Mouse (Mus musculus) midbrain, embryonic 14.5 days (tissue): ENCODE results near the gene Rnf157. TPM values are rescaled to one million over a fixed set of nuclear protein-coding genes. Genes with fewer than 3 reads are reported as not detected.

Experiments used
- ATAC-seq: fragments of 200-750 bp; cut with Nextera tagmentation; 2 replicates; pipeline ENCODE4 v1.8.0; 2017; ENCODE audit warnings: moderate number of reproducible peaks, moderate library complexity; ENCODE audit not compliant: low FRiP score, low TSS enrichment
- DNase-seq: peaks from one replicate; pipeline ENCODE4 v3.0.0-alpha.2; 2015
- H3K27ac ChIP-seq: fragments of 300-500 bp; sonication (generic); replicated peaks from 2 replicates; pipeline ENCODE4 v1.5.1; 2014; ENCODE audit warnings: mild to moderate bottlenecking, low read depth, low read length, moderate library complexity
- H3K27me3 ChIP-seq: fragments of 300-500 bp; sonication (generic); 2 replicates; pipeline ENCODE4 v1.6.1; 2014; ENCODE audit warnings: low read length, control low read depth, mixed read lengths; ENCODE audit not compliant: control insufficient read depth, insufficient read depth
- H3K36me3 ChIP-seq: fragments of 300-500 bp; sonication (generic); 2 replicates; pipeline ENCODE4 v1.6.1; 2014; ENCODE audit warnings: low read length, control low read depth; ENCODE audit not compliant: control insufficient read depth, insufficient read depth
- H3K4me1 ChIP-seq: fragments of 300-500 bp; sonication (generic); 2 replicates; pipeline ENCODE4 v1.6.1; 2014; ENCODE audit warnings: mild to moderate bottlenecking, antibody characterized with exemption, low read length, control low read depth; ENCODE audit not compliant: control insufficient read depth, insufficient read depth
- H3K4me2 ChIP-seq: fragments of 300-500 bp; sonication (generic); 2 replicates; pipeline ENCODE4 v1.6.1; 2014; ENCODE audit warnings: mild to moderate bottlenecking, low read length, moderate library complexity
- H3K4me3 ChIP-seq: fragments of 300-500 bp; sonication (generic); replicated peaks from 2 replicates; pipeline ENCODE4 v1.5.1; 2014; ENCODE audit warnings: low read depth, low read length
- H3K9ac ChIP-seq: fragments of 300-500 bp; sonication (generic); replicated peaks from 2 replicates; pipeline ENCODE4 v1.6.1; 2014; ENCODE audit warnings: mild to moderate bottlenecking, low read length, moderate library complexity
- H3K9me3 ChIP-seq: fragments of 300-500 bp; sonication (generic); 2 replicates; pipeline ENCODE4 v1.6.1; 2016; ENCODE audit warnings: low read length, control low read depth, mixed read lengths; ENCODE audit not compliant: control insufficient read depth
- WGBS: fragments of 180-500 bp; shearing (Covaris S2); extraction: QIAGEN DNeasy Blood & Tissue Kit; methylation state at CpG from one replicate; pipeline ENCODE4 v1.1.7; 2014; 5-methylcytosine and 5-hydroxymethylcytosine counted together
- polyA plus RNA-seq: library from polyadenylated mRNA; unstranded; fragments of >200 nt; fragmentation: Nextera tagmentation; extraction: Ambion mirVana; gene quantifications from 2 replicates; pipeline ENCODE4 v1.2.1, GENCODE M21; 2014

Gene Rnf157
- polyA plus RNA-seq, 1 experiment from 2014 or later = 50.2 TPM

DNA sequence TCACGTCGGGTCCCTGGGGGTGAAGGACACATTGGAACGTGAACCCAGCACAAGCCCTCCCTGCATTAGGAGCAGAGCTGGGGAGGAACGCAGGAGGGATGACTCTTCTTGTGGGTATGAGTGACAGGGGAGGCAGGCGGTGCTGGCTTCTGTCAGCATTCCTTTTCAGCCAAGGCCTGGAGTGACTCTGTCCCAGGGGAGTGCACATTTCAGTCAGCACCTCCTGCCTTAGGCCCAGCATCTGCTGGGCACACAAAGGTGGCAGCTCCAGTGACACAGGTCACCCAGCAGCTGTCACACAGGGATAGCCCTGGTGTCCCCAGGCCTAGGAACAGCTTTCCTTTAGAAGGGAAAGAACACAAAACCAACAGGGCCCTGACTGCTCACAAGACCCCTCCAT lies 64.9 kb downstream of the Rnf157 start:
- H3K9ac ChIP-seq = no peak overlapping the region
- ATAC-seq = no peak
- no peak overlapping the region for H3K4me2 ChIP-seq
- WGBS = 83% methylated on average over 5 of the region's 5 CpGs
- no peak overlapping the region for H3K4me3 ChIP-seq
- no peaks in the 10 kb centered on the region for H3K27me3 ChIP-seq
- no peaks in the 10 kb centered on the region for H3K9me3 ChIP-seq
- no peak overlapping the region for H3K27ac ChIP-seq
- DNase-seq = no peak
- no peaks in the 10 kb centered on the region for H3K4me1 ChIP-seq
- peaks cover 80% of the 10 kb centered on the region for H3K36me3 ChIP-seq

- H3K4me2 ChIP-seq = no peak overlapping the region
- H3K4me3 ChIP-seq = no peak overlapping the region
- H3K9me3 ChIP-seq = no peaks in the 10 kb centered on the region
- WGBS = 86% methylated on average over 7 of the region's 7 CpGs
- no peak for ATAC-seq
- H3K27ac ChIP-seq = no peak overlapping the region
- no peaks in the 10 kb centered on the region for H3K27me3 ChIP-seq
- H3K36me3 ChIP-seq = peaks cover 82% of the 10 kb centered on the region
- DNase-seq = no peak
- H3K4me1 ChIP-seq = no peaks in the 10 kb centered on the region
- H3K9ac ChIP-seq = no peak overlapping the region
Observed at GRCm38 (mm10) chr11:116347012-116347411, 65.8 kb downstream of the Rnf157 start.

GRCm38 (mm10) chr11:116342069-116342791 lies 70.6 kb downstream of the Rnf157 start:
- Histone ChIP-seq H3K4me1 (no peaks in the 10 kb centered on the region), H3K9ac (no peak overlapping the region), H3K36me3 (peaks cover 60% of the 10 kb centered on the region), H3K4me3 (no peak overlapping the region), H3K4me2 (no peak overlapping the region), H3K27me3 (no peaks in the 10 kb centered on the region), H3K9me3 (no peaks in the 10 kb centered on the region), H3K27ac (no peak overlapping the region)
- no peak for ATAC-seq
- DNase-seq = peak; percentile 53
- WGBS = 70% methylated on average over 25 of the region's 25 CpGs

DNA sequence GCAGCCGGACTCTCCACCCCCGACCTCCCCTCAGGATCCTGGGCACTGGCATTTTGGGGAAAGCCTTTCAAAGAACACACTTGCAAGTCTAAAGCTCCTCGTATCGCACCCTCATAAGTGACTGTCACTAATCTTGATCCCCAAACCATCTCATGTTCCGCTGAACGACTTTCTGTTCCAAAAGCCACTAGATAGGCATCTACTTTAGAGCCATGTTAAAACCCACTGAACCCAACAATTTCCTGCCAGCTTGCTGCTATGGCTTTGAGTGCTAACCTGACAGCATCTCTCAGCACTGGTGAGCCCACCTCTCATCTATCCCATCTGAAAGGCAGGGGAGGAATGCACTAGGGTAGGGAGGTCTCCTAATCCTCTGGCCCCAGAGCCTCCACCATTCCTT lies 75.3 kb downstream of the Rnf157 start:
- no peak overlapping the region for H3K4me3 ChIP-seq
- WGBS = 81% methylated on average over 6 of the region's 6 CpGs
- H3K27ac ChIP-seq = no peak overlapping the region
- no peak for ATAC-seq
- H3K4me1 ChIP-seq = peaks cover 32% of the 10 kb centered on the region
- H3K9me3 ChIP-seq = no peaks in the 10 kb centered on the region
- H3K27me3 ChIP-seq = peaks cover 15% of the 10 kb centered on the region
- peaks cover 25% of the 10 kb centered on the region for H3K36me3 ChIP-seq
- H3K9ac ChIP-seq = no peak overlapping the region
- DNase-seq = no peak
- H3K4me2 ChIP-seq = no peak overlapping the region

GRCm38 (mm10) chr11:116337000-116337399 lies 75.8 kb downstream of the Rnf157 start:
- Histone ChIP-seq H3K9ac (no peak overlapping the region), H3K9me3 (no peaks in the 10 kb centered on the region), H3K4me3 (no peak overlapping the region), H3K36me3 (peaks cover 21% of the 10 kb centered on the region), H3K4me2 (no peak overlapping the region), H3K4me1 (peaks cover 37% of the 10 kb centered on the region), H3K27me3 (peaks cover 15% of the 10 kb centered on the region), H3K27ac (no peak overlapping the region)
- 63% methylated on average over 12 of the region's 12 CpGs for WGBS
- ATAC-seq = no peak
- no peak for DNase-seq

DNA sequence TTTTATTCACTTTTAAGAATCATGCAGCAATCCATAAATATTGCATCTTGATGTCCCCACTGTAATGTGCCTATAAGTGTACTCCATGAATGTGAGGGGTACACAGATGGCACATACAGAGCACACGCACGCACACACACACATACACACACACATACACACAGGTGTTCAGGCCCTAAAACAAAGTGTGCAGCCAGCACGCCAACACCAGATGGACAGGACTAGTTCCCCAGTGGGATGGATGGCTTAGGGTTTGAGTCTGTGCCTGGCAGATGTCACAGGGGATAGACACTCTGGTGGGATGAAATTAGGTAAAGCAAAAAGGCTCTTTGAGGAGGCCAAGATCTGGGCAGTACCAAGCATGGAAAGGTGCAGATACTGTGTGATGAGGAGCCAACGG lies 76.4 kb downstream of the Rnf157 start:
- Histone ChIP-seq H3K9ac (0 out of 2 replicates have a peak overlapping the region, but pooled peaks have one; percentile 22), H3K27me3 (peaks cover 15% of the 10 kb centered on the region), H3K36me3 (peaks cover 17% of the 10 kb centered on the region), H3K4me3 (no peak overlapping the region), H3K4me2 (peak overlapping the region; percentile 96), H3K9me3 (no peaks in the 10 kb centered on the region), H3K4me1 (peaks cover 42% of the 10 kb centered on the region), H3K27ac (no peak overlapping the region)
- ATAC-seq (no peak), DNase-seq (no peak)
- WGBS = 79% methylated on average over 4 of the region's 4 CpGs

DNA sequence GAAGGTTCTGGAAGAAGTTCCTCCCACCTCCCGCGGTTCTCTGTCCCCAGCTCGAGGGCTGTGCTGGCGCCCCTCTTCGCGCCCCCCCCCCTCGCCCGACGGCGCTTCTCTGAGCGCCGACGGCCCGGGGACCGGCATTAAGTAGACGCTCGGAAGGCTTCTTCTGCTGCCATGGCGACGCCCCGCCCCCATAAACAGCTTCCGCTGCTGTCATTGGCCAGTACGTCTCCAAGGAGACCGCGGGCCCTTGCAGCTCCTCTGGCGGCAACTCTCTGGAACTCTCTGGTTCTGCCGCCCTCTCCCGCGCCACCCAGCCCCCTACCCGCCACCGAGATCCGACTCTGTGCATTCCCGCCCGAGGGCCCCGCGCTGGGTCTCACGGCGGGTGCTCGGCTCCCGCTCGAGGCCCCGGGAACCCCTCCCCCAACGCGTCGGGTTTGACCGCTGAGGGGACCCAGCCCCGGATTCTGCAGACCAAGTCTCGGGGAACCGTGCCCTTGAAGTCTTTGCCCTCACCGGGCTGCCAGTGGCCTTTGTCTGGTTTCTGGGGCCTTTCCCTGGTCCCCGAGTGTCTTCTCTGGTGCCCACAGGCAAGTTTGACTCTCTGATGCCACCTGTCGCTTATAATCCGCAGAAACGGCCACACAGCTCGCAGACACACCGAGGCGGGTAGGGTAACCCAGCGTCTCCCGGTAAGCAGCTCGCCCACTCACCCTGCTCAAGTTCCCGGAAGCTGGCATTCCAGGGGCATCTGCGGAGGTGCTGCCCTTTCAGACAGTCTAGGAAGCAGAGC lies 77.4 kb downstream of the Rnf157 start, which contains the start of gene Foxj1:
Gene Foxj1 (minus strand): TSS at position 156 of the 793 bp plus-strand sequence.
- ATAC-seq = peak; percentile 91
- WGBS = 1% methylated on average over 61 of the region's 61 CpGs
- H3K4me1 ChIP-seq = peaks cover 49% of the 10 kb centered on the region
- peaks cover 15% of the 10 kb centered on the region for H3K27me3 ChIP-seq
- H3K4me2 ChIP-seq = peak within 1 kb of the TSS; percentile 96
- peak; percentile 96 for DNase-seq
- peaks cover 17% of the 10 kb centered on the region for H3K36me3 ChIP-seq
- no peaks in the 10 kb centered on the region for H3K9me3 ChIP-seq
- peak within 1 kb of the TSS; percentile 44 for H3K4me3 ChIP-seq
- H3K27ac ChIP-seq = peak within 1 kb of the TSS; percentile 71
- peak within 1 kb of the TSS; percentile 42 for H3K9ac ChIP-seq

- H3K36me3 ChIP-seq = peaks cover 12% of the 10 kb centered on the region
- peak overlapping the region; percentile 44 for H3K4me3 ChIP-seq
- 5% methylated on average over 26 of the region's 26 CpGs for WGBS
- peaks cover 58% of the 10 kb centered on the region for H3K4me1 ChIP-seq
- H3K9me3 ChIP-seq = no peaks in the 10 kb centered on the region
- H3K27me3 ChIP-seq = peaks cover 15% of the 10 kb centered on the region
- H3K4me2 ChIP-seq = peak overlapping the region; percentile 96
- peak overlapping the region; percentile 34; the same call in 1 of the 2 replicates for H3K9ac ChIP-seq
- DNase-seq = no peak
- no peak for ATAC-seq
- no peak overlapping the region for H3K27ac ChIP-seq
Observed at GRCm38 (mm10) chr11:116334417-116334782, 78.4 kb downstream of the Rnf157 start.
